Mouse (Mus musculus): Measurements from ENCODE around the gene Tctex1d4.

DNA sequence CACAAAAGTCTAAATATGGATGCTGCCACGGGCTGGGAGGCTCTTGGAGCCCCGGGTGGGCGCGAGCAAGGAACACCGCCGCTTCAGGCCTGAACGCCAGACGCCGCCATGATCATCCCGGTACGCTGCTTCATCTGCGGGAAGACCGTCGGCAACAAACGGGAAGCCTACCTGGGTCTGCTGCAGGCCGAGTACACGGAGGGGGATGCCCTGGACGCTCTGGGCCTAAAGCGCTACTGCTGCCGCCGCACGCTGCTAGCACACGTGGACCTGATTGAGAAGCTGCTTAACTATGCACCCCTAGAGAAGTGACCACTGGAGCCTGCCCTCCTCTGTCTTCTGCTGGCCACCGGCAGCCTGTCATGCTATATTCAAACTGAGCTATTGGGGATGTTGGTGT, 22.2 kb downstream of the Tctex1d4 start:
- no peak for TF ChIP-seq POLR2A (IDR thresholded peaks at IDR 0.05; ENCODE audit: insufficient read depth, low read depth, low read length)
- no peak for TF ChIP-seq CTCF (IDR thresholded peaks at IDR 0.05)
- TF ChIP-seq EP300 (IDR thresholded peaks at IDR 0.05; ENCODE audit: insufficient read depth, low read depth, low read length) = no peak

Data from heart, adult 2 months (tissue).